16 mouse cellular contexts compared by ENCODE assay signal in genomic region chr8:33015861-33016260, GRCm38 (mm10).
DNase-seq lines count a peak whose midpoint lies in the region; TF ChIP-seq lines count a peak whose summit lies in the region.
"Had no signal": no experiment of that assay in that cellular context is flagged by ENCODE, and none has a peak within 500 bp of the region (broad histone marks: within the 10 kb centered on the region; RNA-seq: fewer than 3 reads in every experiment).

No protein-coding gene starts in this region.

- no peak overlapping the region for H3K4me2 ChIP-seq in CH12.LX (ENCODE audit: insufficient read depth, low read depth, poor library complexity, severe bottlenecking)
- H3K4me2 ChIP-seq: embryonic facial prominence, embryonic 13.5 days; limb, embryonic 15.5 days had no signal

- no peaks in the 10 kb centered on the region for H3K9me3 ChIP-seq in CH12.LX (replicated peaks; ENCODE audit: low read length)
- H3K9me3 ChIP-seq: embryonic facial prominence, embryonic 13.5 days; heart, embryonic 10.5 days; hindbrain, embryonic 10.5 days; limb, embryonic 15.5 days; megakaryocyte, embryonic 14.5 days had no signal

- peak; percentile 39 for TF ChIP-seq CTCF in left cerebral cortex, adult 2 months (IDR thresholded peaks at IDR 0.05)
- TF ChIP-seq CTCF in CH12.LX (conservative IDR thresholded peaks at IDR 0.05 in 1 of 2, IDR thresholded peaks at IDR 0.05 in 1 of 2; ENCODE audit: low read depth in 2 of 2, low read length in 2 of 2) = peak; percentile 35 to 66; a peak in 3 of 4 replicates

- H3K9ac ChIP-seq in CH12.LX (ENCODE audit: insufficient read depth, low read depth) = no peak overlapping the region
- H3K9ac ChIP-seq: embryonic facial prominence, embryonic 13.5 days; limb, embryonic 15.5 days had no signal

- H3K27me3 ChIP-seq in CH12.LX (replicated peaks) = no peaks in the 10 kb centered on the region
- H3K27me3 ChIP-seq: embryonic facial prominence, embryonic 13.5 days; megakaryocyte, embryonic 14.5 days had no signal

- dilution Hi-C loops in CH12.LX (cut with MboI; ENCODE audit: extremely low pct_ligation_motif_present, extremely low pct_unique_long_range_greater_than_20kb, low sequenced_read_pairs) = no loop called here

- in situ Hi-C loops in CH12.LX (cut with MboI; ENCODE audit: low pct_ligation_motif_present, low pct_unique_long_range_greater_than_20kb, low sequenced_read_pairs) = loop anchor here (25.0 kb wide), 1 partner anchor 171 kb away; no protein-coding TSS in a partner anchor

- TF ChIP-seq RAD21 in CH12.LX (IDR thresholded peaks at IDR 0.05; ENCODE audit: low read depth, low read length) = peak; percentile 80

- intact Hi-C loops in left cerebral cortex, adult 2 months (cut with DNase I) = loop anchor here (5.0 kb wide), 1 partner anchor 166 kb away; no protein-coding TSS in a partner anchor

- H3K4me3 ChIP-seq in left cerebral cortex, adult 2 months = no peak overlapping the region
- H3K4me3 ChIP-seq in CH12.LX (replicated peaks in 1 of 3; ENCODE audit: low read depth in 2 of 3, low read length in 2 of 3, poor library complexity in 1 of 3) = no peak overlapping the region
- H3K4me3 ChIP-seq: embryonic facial prominence, embryonic 13.5 days; heart, embryonic 10.5 days; hindbrain, embryonic 10.5 days; limb, embryonic 15.5 days; megakaryocyte, embryonic 14.5 days had no signal

- H3K36me3 ChIP-seq in CH12.LX (replicated peaks in 1 of 2; ENCODE audit: control insufficient read depth in 1 of 2, insufficient read depth in 1 of 2, low read length in 1 of 2) = no peaks in the 10 kb centered on the region
- H3K36me3 ChIP-seq: embryonic facial prominence, embryonic 13.5 days; heart, embryonic 10.5 days; hindbrain, embryonic 10.5 days; limb, embryonic 15.5 days had no signal

- TF ChIP-seq POLR2A in CH12.LX (IDR thresholded peaks at IDR 0.05; ENCODE audit: low read depth, low read length) = no peak

- H3K79me2 ChIP-seq in CH12.LX (replicated peaks; ENCODE audit: control insufficient read depth, extremely low read depth, insufficient read depth, poor library complexity, severe bottlenecking) = no peaks in the 10 kb centered on the region

- peaks cover 0 to 3% of the 10 kb centered on the region in 2 experiments; a peak in 1 of 4 replicates for H3K4me1 ChIP-seq in CH12.LX (ENCODE audit: control insufficient read depth in 1 of 2, insufficient read depth in 2 of 2)
- H3K4me1 ChIP-seq: embryonic facial prominence, embryonic 13.5 days; heart, embryonic 10.5 days; hindbrain, embryonic 10.5 days; limb, embryonic 15.5 days; megakaryocyte, embryonic 14.5 days had no signal

- no peak overlapping the region for H3K27ac ChIP-seq in left cerebral cortex, adult 2 months
- H3K27ac ChIP-seq in CH12.LX (ENCODE audit: insufficient read depth, low read depth) = no peak overlapping the region
- H3K27ac ChIP-seq: embryonic facial prominence, embryonic 13.5 days; heart, embryonic 10.5 days; hindbrain, embryonic 10.5 days; limb, embryonic 15.5 days had no signal

- no peak for TF ChIP-seq EP300 in CH12.LX (IDR thresholded peaks at IDR 0.05; ENCODE audit: low read length)

- DNase-seq in cerebellum, postnatal 14 days = peak; percentile 10 to 22
- no peak for DNase-seq in cerebellum, postnatal 25 days
- no peak for DNase-seq in left cerebral cortex, adult 2 months (ENCODE audit: extremely low spot score in 1 of 2, low spot score in 2 of 2)
- DNase-seq in left cerebral cortex, adult 8-10 months (ENCODE audit: low spot score in 2 of 2) = no peak
- DNase-seq in CH12.LX (ENCODE audit: extremely low read depth) (peak; percentile 55), ZHBTc4 (ENCODE audit: low read depth, low spot score) (peak; percentile 7)
- DNase-seq in spleen, adult 18-20 months = no peak
- no peak for DNase-seq in retina, embryonic 14.5 days (ENCODE audit: low spot score)
- DNase-seq: cerebellum, adult 8-10 months; right cerebral cortex, adult 18-20 months; thymus, postnatal 36 days had no signal

TF ChIP-seq in CH12.LX, 34 proteins besides CTCF, POLR2A, EP300 and RAD21:
- no peak for TF ChIP-seq ELF1 (IDR thresholded peaks at IDR 0.05; ENCODE audit: low read depth, low read length)
- no peak for TF ChIP-seq CHD2 (IDR thresholded peaks at IDR 0.05; ENCODE audit: low read length)
- no peak for TF ChIP-seq NRF1 (IDR thresholded peaks at IDR 0.05; ENCODE audit: low read depth, low read length)
- peak; percentile 12; the same call in 1 of the 2 replicates for TF ChIP-seq ZC3H11A (IDR thresholded peaks at IDR 0.05; ENCODE audit: low read depth, low read length)
- TF ChIP-seq SMC3 (IDR thresholded peaks at IDR 0.05; ENCODE audit: low read depth, low read length) = peak; percentile 65

Comparison
In these comparisons a context has a peak if more than half of its experiments do, and no peak if none do; other contexts are left out.
1. DNase-seq: peak in cerebellum, postnatal 14 days (2 of 2), CH12.LX (single experiment) and ZHBTc4 (single experiment); none in cerebellum, postnatal 25 days (0 of 2), left cerebral cortex, adult 2 months (0 of 2), left cerebral cortex, adult 8-10 months (0 of 2), spleen, adult 18-20 months (0 of 2) and retina, embryonic 14.5 days (single experiment).